Mouse (Mus musculus) heart, embryonic 13.5 days (tissue): ENCODE data around the gene Tead1. TPM values are rescaled to one million over a fixed set of nuclear protein-coding genes. Genes with fewer than 3 reads are reported as not detected.

Experiments used
- ATAC-seq: fragments of 200-750 bp; cut with Nextera tagmentation; 2 replicates; pipeline ENCODE4 v1.8.0; 2017; ENCODE audit warnings: moderate TSS enrichment; ENCODE audit not compliant: insufficient number of reproducible peaks, low FRiP score, low TSS enrichment; ENCODE audit errors: extremely low read depth
- H3K27ac ChIP-seq: fragments of 300-500 bp; sonication (generic); replicated peaks from 2 replicates; pipeline ENCODE4 v1.5.1; 2015; ENCODE audit warnings: moderate library complexity, mild to moderate bottlenecking, inconsistent platforms
- H3K27me3 ChIP-seq: fragments of 300-500 bp; sonication (generic); replicated peaks from 2 replicates; pipeline ENCODE4 v1.6.1; 2015; ENCODE audit warnings: mild to moderate bottlenecking, inconsistent platforms
- H3K36me3 ChIP-seq: fragments of 300-500 bp; sonication (generic); 2 replicates; pipeline ENCODE4 v1.6.1; 2015; ENCODE audit warnings: mild to moderate bottlenecking, inconsistent platforms
- H3K4me1 ChIP-seq: fragments of 300-500 bp; sonication (generic); 2 replicates; pipeline ENCODE4 v1.6.1; 2015; ENCODE audit warnings: inconsistent platforms
- H3K4me2 ChIP-seq: fragments of 300-500 bp; sonication (generic); 2 replicates; pipeline ENCODE4 v1.6.1; 2015; ENCODE audit warnings: inconsistent platforms, mild to moderate bottlenecking, moderate library complexity
- H3K4me3 ChIP-seq: fragments of 300-500 bp; sonication (generic); 2 replicates; pipeline ENCODE4 v1.5.1; 2015; ENCODE audit warnings: moderate library complexity, mild to moderate bottlenecking, inconsistent platforms
- H3K9ac ChIP-seq: fragments of 300-500 bp; sonication (generic); 2 replicates; pipeline ENCODE4 v1.6.1; 2015; ENCODE audit warnings: inconsistent platforms, mild to moderate bottlenecking, moderate library complexity
- H3K9me3 ChIP-seq: fragments of 300-500 bp; sonication (generic); 2 replicates; pipeline ENCODE4 v1.6.1; 2016; ENCODE audit warnings: inconsistent platforms
- WGBS: fragments of 180-500 bp; shearing (Covaris S2); methylation state at CpG from one replicate; pipeline ENCODE4 v1.1.7; 2015; ENCODE audit warnings: mixed read lengths; 5-methylcytosine and 5-hydroxymethylcytosine counted together
- polyA plus RNA-seq: library from polyadenylated mRNA; unstranded; fragments of >200 nt; fragmentation: Nextera tagmentation; extraction: Ambion mirVana; gene quantifications from 2 replicates; pipeline ENCODE4 v1.2.1, GENCODE M21; 2015

Gene Tead1
- polyA plus RNA-seq, 1 experiment from 2014 or later: 25.2 TPM

DNA sequence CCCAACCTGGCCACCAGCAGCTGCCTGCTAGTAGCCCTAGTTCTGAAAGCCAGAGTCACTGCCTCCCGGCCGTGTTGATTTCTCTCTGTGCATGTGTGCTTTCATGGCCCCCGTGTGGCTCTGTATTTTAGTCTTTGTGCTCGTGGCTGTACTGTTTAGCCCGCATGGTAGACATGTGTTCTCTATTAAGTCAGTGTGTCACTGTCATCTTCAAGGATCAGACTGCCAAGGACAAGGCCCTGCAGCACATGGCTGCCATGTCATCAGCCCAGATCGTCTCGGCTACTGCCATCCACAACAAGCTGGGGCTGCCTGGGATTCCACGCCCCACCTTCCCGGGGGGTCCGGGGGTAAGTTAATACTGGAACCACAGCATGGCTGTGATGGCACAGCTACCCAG is 177.5 kb downstream of the Tead1 start:
- H3K4me1 ChIP-seq: peaks cover 49% of the 10 kb centered on the region
- peaks cover 40% of the 10 kb centered on the region for H3K36me3 ChIP-seq
- H3K27ac ChIP-seq: 0 out of 2 replicates have a peak overlapping the region, but pooled peaks have one; percentile 7
- no peak for ATAC-seq
- WGBS: 75% methylated on average over 10 of the region's 10 CpGs
- no peak overlapping the region for H3K4me2 ChIP-seq
- H3K27me3 ChIP-seq: no peaks in the 10 kb centered on the region
- no peak overlapping the region for H3K4me3 ChIP-seq
- H3K9me3 ChIP-seq: no peaks in the 10 kb centered on the region
- H3K9ac ChIP-seq: no peak overlapping the region

DNA sequence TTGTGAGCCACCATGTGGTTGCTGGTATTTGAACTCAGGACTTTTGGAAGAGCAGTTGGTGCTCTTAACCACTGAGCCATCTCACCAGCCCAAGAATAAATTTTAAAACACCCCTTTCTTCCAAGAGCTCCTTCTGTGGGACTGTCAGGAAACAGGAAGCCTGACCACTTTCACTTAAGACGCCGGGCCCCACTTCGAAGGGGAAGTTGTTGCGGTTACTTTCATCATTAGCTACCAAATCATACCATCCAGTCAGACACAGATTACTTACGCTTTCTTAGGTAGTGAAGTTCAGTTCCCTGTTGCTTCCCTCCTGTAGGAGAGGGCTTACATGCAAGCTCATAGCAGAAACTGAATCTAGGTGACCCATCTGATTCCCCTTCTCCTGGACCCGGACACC is 180.8 kb downstream of the Tead1 start:
- Histone ChIP-seq H3K4me3 (no peak overlapping the region), H3K4me2 (no peak overlapping the region), H3K36me3 (peaks cover 73% of the 10 kb centered on the region), H3K27ac (no peak overlapping the region), H3K9me3 (no peaks in the 10 kb centered on the region), H3K9ac (no peak overlapping the region), H3K27me3 (no peaks in the 10 kb centered on the region), H3K4me1 (peaks cover 28% of the 10 kb centered on the region)
- no peak for ATAC-seq
- 84% methylated on average over 6 of the region's 6 CpGs for WGBS

DNA sequence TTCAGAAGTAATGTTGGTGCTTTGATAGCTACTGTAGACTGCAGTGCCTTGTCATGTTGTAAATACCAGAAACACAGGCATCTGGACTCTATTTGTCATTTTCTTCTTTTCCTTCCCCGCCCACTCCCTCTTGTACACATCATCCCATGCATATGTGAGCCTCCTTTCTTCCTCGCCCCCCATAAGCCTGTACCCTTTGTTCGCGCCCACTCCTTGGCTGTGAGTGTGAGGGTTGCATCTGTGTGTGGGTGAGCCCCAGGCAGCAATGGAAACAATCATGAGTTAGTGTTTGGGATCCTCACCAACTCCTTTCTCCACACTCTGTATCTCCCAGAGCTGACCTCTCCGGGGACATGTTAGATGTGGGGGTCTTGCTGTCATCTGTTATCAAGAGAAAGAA is 183.0 kb downstream of the Tead1 start:
- WGBS: 89% methylated on average over 5 of the region's 5 CpGs
- Histone ChIP-seq H3K27ac (no peak overlapping the region), H3K4me1 (peaks cover 28% of the 10 kb centered on the region), H3K4me2 (no peak overlapping the region), H3K27me3 (no peaks in the 10 kb centered on the region), H3K9ac (no peak overlapping the region), H3K4me3 (no peak overlapping the region), H3K9me3 (no peaks in the 10 kb centered on the region), H3K36me3 (peaks cover 85% of the 10 kb centered on the region)
- ATAC-seq: no peak

DNA sequence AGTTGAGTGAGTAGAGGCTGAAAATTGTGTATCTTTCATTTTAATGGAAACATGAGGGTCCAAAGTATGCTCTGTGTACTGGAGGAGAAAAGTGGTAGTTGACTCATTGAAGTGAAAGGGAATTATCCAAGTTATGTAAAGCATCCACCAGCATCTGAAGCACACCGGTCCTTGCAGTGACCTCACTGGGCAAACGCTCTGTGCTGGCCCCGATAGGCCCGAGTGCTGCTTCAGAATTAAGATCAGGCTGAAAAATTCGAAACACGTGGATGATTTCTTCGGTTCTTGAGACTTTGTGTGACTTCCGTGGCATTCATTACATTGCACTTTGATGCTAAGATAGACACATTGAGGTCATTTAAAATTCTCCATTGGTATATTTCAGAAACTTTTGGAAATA is 185.1 kb downstream of the Tead1 start:
- H3K9ac ChIP-seq: no peak overlapping the region
- H3K4me3 ChIP-seq: no peak overlapping the region
- no peak for ATAC-seq
- H3K27me3 ChIP-seq: no peaks in the 10 kb centered on the region
- peak overlapping the region; percentile 64 for H3K27ac ChIP-seq
- H3K36me3 ChIP-seq: peaks cover 72% of the 10 kb centered on the region
- 52% methylated on average over 8 of the region's 8 CpGs for WGBS
- no peak overlapping the region for H3K4me2 ChIP-seq
- H3K4me1 ChIP-seq: peaks cover 46% of the 10 kb centered on the region
- H3K9me3 ChIP-seq: no peaks in the 10 kb centered on the region

DNA sequence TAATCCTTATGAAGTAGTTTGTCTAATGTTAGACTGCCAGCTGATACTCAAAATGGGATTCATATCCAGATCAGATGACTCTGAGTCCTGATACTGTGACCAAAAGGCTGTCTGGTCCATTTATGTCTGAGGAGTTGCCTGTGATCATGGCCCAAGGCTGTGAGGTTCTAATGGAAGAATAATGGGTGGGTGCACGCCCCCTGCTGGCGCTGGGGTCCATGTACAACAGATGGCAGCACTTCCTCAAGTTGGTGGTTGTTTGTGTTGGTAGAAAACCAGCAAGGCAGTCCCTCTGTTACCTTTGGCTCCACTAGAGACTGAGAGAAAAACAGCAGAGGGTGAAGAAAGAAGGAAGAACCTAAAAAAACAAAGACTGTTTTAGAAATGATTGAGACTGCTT is 186.6 kb downstream of the Tead1 start:
- Histone ChIP-seq H3K4me1 (peaks cover 51% of the 10 kb centered on the region), H3K9me3 (no peaks in the 10 kb centered on the region), H3K27ac (no peak overlapping the region), H3K9ac (no peak overlapping the region), H3K27me3 (no peaks in the 10 kb centered on the region), H3K36me3 (peaks cover 71% of the 10 kb centered on the region), H3K4me2 (no peak overlapping the region), H3K4me3 (no peak overlapping the region)
- no peak for ATAC-seq
- WGBS: 3% methylated on average over 2 of the region's 2 CpGs

DNA sequence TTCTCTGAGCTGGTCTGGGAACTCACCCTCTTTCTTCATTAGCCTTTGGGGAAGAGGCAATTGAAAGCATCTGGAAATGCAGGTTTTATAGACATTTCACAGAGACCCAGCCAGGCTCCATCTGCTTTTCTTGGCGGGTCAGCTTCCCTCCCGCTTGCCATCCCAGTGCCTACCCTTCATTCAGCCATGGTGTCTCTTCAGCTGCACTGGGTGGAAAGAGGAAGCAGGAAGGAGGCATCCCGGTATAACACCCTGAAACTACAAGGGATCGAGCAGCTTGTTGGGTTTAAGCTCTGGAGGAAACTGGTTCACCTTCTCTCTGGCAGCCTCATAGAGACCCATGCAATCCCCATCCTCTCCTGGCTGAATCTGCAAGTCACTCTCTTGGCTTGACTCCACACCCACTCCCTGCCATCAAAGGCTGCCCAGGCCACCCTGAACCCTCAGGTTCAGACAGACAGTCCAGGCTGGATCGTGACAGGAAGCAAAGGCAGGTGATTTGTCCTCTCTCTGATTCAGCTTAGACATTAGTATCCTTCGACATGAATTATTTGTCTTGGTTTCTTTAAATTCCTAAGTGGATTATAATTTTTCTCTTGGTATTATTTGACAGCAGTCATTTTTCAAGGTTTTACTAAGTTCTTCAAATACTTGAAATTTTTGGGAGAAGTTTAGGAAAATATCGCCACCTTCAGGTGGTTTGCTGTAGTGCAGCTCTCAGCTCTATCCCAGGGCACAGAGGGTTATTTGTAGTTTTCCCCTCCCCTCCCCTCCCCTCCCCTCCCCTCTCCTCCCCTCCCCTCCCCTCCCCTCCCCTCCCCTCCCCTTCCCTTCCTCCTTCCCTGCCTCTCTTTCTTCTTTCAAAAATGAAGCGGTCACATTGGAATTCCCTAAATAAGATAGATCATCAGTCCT is 189.7 kb downstream of the Tead1 start:
- 43% methylated on average over 7 of the region's 8 CpGs for WGBS
- no peak for ATAC-seq
- Histone ChIP-seq H3K9ac (0 out of 2 replicates have a peak overlapping the region, but pooled peaks have one; percentile 52), H3K4me2 (no peak overlapping the region), H3K36me3 (peaks cover 64% of the 10 kb centered on the region), H3K4me1 (peaks cover 74% of the 10 kb centered on the region), H3K27me3 (no peaks in the 10 kb centered on the region), H3K9me3 (no peaks in the 10 kb centered on the region), H3K4me3 (no peak overlapping the region), H3K27ac (peak overlapping the region; percentile 53)

DNA sequence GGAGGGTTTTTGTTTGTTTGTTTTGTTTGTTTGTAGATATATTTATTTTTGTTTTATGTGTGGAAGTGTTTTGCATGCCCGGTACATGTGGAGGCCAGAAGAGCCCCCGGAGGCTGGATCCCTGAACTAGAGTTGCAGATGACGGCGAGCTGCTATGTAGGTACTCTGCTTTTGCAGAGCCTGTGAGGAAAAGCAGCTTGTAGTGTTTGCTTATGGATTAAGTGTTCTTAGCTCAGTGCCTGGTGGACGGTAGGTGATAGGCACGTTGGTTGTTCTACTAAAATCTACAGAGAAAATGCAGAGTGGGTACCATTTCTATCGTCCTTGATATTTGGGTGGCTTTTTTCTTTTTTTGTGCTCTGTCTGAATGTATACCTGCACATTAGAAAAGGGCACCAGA is 192.6 kb downstream of the Tead1 start:
- ATAC-seq: no peak
- peak overlapping the region; percentile 80; the same call in 1 of the 2 replicates for H3K27ac ChIP-seq
- H3K4me1 ChIP-seq: peaks cover 64% of the 10 kb centered on the region
- WGBS: 87% methylated on average over 7 of the region's 7 CpGs
- peaks cover 58% of the 10 kb centered on the region for H3K36me3 ChIP-seq
- no peak overlapping the region for H3K4me3 ChIP-seq
- no peak overlapping the region for H3K4me2 ChIP-seq
- no peak overlapping the region for H3K9ac ChIP-seq
- no peaks in the 10 kb centered on the region for H3K9me3 ChIP-seq
- H3K27me3 ChIP-seq: no peaks in the 10 kb centered on the region

DNA sequence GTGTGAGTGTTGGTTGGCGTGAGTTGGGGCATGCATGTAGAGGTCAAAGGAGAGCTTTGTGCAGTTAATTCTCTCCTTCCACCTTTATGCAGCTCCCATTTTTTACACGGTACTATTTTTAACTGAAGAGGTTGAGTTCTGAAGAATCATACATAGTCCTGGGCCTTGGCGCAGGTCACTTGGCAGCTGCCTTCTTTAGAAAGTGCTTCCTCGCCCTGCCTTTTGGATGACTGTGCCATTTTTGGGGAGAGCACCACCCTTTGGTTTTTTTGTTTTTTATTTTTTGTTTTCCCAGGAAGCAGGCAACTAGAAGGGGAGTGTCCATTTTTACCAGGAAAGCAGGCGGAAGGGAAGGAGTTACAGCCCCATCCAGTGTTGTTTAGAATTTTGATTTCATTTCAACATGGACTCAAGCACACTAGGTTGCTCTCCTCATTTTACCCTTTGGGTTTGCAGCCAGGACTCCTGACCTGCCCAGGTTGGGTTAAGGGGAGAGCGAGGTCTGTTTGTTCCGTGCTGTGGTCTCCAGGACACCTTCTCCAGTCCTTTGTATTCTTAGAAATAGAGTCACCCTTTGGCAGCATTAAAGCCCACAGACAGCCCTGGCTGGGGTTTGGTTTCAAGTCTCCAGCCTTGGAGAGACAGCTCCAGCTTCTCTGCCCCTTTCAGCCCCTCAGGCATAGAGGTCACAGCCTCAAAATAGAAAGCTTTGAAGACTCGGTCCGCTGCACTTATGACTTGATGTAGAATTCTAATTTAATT is 193.5 kb downstream of the Tead1 start:
- no peak overlapping the region for H3K4me3 ChIP-seq
- peaks cover 55% of the 10 kb centered on the region for H3K4me1 ChIP-seq
- H3K27me3 ChIP-seq: no peaks in the 10 kb centered on the region
- H3K36me3 ChIP-seq: peaks cover 60% of the 10 kb centered on the region
- peak overlapping the region; percentile 80 for H3K27ac ChIP-seq
- peak overlapping the region; percentile 47; the same call in 1 of the 2 replicates for H3K9ac ChIP-seq
- no peaks in the 10 kb centered on the region for H3K9me3 ChIP-seq
- no peak overlapping the region for H3K4me2 ChIP-seq
- WGBS: 51% methylated on average over 9 of the region's 9 CpGs
- no peak for ATAC-seq

DNA sequence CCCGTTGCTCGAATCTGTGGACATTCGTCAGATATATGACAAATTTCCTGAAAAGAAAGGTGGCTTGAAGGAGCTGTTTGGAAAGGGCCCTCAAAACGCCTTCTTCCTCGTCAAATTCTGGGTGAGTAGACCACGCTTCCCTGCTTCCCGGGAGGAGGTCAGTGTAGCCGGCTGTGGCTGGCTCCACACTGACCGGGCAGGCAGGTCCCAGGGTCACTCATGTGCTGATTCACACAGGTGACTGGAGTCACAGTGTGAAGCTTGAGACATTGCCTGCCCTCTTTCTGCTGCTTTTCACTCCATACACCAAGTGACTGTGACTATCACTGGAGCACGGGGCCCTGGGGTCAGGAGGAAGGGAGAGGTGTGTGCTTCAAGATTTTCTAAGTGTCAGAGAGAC is 197.0 kb downstream of the Tead1 start:
- Histone ChIP-seq H3K27me3 (no peaks in the 10 kb centered on the region), H3K27ac (no peak overlapping the region), H3K4me1 (peaks cover 41% of the 10 kb centered on the region), H3K4me2 (no peak overlapping the region), H3K4me3 (no peak overlapping the region), H3K36me3 (peaks cover 75% of the 10 kb centered on the region), H3K9ac (no peak overlapping the region), H3K9me3 (no peaks in the 10 kb centered on the region)
- ATAC-seq: no peak
- 79% methylated on average over 10 of the region's 10 CpGs for WGBS

DNA sequence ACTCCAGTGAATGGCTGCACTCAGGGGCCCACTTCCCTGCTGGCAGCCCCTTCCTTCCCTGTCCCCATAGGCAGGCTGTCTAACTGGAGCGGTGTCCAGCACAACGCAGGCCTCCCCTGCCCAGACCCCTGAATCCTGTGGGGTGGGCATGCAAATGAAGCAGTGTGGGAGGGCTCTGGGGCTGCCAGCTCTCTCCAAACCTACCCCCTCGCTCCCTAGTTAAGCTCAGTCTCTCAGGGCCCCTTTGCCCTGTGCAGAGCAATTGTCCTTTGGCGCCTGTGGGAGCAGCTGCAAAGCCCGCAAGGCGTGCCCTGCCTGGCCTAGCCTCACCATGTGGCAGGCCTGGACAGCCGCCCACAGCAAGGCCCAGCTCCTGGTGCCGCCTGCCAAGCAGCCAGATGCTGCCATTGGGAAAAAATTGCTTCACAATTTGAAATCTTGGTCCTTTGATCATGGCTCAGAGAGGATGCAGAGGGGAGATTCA is 204.7 kb downstream of the Tead1 start:
- Histone ChIP-seq H3K36me3 (peaks cover 41% of the 10 kb centered on the region), H3K9ac (peak overlapping the region; percentile 51), H3K4me3 (no peak overlapping the region), H3K9me3 (no peaks in the 10 kb centered on the region), H3K27ac (peak overlapping the region; percentile 68), H3K27me3 (no peaks in the 10 kb centered on the region), H3K4me1 (peaks cover 53% of the 10 kb centered on the region), H3K4me2 (no peak overlapping the region)
- no peak for ATAC-seq
- 47% methylated on average over 8 of the region's 8 CpGs for WGBS

DNA sequence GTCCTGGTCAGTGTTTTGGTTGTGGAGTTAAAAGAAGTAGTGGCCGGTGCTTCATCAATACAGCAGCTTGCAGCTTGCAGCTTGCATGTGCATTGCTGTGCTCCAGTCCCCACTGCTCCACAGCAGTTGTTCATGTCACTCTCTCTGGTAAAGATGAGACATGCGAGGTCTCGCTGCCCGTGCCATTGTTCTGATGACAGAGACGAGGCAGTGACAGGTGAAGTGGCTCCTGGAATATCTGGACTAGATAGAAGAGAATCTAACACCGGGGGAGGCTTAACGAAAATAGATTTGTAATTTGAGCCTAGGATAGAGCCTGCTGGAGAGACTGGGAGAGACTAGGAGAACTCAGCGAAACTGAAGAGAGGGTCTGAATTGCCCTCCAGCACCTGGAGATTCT is 206.4 kb downstream of the Tead1 start:
- H3K4me1 ChIP-seq: peaks cover 53% of the 10 kb centered on the region
- H3K9me3 ChIP-seq: no peaks in the 10 kb centered on the region
- no peak overlapping the region for H3K4me3 ChIP-seq
- H3K4me2 ChIP-seq: peak overlapping the region; percentile 22
- no peak for ATAC-seq
- peaks cover 36% of the 10 kb centered on the region for H3K36me3 ChIP-seq
- H3K9ac ChIP-seq: peak overlapping the region; percentile 41
- no peaks in the 10 kb centered on the region for H3K27me3 ChIP-seq
- peak overlapping the region; percentile 62 for H3K27ac ChIP-seq
- WGBS: 31% methylated on average over 8 of the region's 8 CpGs
